Mouse (Mus musculus) gonadal fat pad, adult 2 months (tissue): ENCODE data around the gene Troap. TPM values are rescaled to one million over a fixed set of nuclear protein-coding genes. Genes with fewer than 3 reads are reported as not detected.

Experiments used
- DNase-seq: peaks from one replicate; pipeline ENCODE4 v3.0.0-alpha.2; 2012; ENCODE audit warnings: low read depth
- polyA plus RNA-seq: library from polyadenylated mRNA; depleted of rRNA; stranded (reverse); fragments of >200 nt; gene quantifications from 2 replicates; pipeline ENCODE4 v1.2.3, GENCODE M21; 2012

Troap gene
- polyA plus RNA-seq, 1 experiment, result 3.0 TPM

DNA sequence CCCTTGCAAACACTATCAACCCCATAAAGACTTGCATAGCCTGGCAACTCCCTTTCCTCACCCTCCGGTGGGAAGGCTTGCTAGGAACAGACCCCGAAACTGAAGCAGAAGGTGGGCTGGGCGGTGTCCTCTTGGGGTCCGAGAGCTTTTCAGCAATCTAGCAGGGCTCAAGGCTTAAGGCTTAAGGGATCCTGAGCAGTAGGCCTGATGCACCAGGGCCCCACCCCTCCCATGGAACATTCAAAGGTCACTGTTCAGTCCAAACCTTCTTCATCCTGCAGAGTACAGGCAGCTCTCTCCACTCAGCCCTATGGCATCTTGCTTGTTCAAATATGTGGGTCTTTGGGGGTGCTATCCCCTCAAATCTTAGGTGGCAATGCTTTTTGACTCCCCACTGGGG is 11.6 kb downstream of the Troap start:
- no peak for DNase-seq

DNA sequence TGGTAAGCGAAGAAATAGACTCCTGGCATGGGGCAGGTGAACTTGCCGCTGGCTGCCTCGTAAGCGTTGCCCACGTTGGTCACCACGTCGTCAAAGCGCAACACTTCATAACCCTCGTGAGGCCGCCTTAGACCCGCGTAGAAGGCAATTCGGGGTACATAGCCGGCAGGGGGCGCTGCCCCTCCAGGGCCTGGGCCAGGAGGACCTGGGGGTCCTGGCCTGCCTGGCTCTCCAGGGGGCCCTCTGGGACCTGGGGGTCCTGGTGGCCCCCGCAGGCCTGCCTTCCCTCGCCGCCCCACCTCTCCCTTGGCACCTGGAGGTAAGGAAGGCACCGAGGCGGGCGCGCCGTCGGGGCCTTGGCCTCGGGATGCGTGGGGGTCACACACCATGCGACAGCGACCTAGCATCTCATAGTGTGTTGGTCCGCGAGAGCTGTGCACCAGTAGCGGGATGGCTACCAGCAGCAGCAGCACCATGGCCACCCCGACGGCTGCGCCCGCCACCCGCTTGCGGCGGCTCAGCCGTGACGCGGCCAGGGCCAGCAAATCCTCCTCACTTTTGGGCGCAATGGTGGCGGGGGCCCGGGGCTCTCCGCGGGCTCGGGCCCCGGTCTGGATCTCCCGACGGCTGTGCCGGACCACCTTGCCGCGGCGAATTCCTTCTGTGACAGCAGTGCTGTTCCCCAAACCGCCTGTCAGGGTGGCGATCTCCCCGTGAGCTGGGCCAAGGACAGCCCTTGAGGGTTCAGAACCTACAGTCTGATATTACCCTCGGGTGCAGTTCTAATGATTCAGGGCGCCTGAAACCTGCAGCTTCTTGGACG is 13.1 kb downstream of the Troap start, which contains the start of gene C1ql4:
C1ql4 (minus strand) TSS at position 565 of the 823 bp plus-strand sequence.
- DNase-seq, result no peak

DNA sequence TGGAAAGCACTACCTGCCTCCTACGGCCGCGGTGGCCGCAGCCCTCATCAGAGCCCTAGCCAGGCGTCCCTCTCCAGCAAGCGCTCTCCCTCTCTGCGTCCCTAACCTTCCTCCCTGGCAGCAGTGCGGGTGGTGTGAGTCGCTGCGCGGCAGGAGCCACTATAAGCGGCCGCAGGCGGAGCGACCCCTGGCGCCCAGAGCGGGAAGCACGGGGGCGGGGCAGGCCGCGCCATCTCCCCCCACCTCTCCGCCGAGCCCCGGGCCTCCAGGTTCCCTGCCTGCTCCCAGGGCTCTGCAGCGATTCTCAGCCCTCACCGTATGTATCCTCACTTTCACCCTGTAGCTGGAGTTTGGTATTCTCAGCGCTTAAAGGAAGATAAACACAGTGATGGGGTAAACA is 13.9 kb downstream of the Troap start:
- DNase-seq, result no peak

DNA sequence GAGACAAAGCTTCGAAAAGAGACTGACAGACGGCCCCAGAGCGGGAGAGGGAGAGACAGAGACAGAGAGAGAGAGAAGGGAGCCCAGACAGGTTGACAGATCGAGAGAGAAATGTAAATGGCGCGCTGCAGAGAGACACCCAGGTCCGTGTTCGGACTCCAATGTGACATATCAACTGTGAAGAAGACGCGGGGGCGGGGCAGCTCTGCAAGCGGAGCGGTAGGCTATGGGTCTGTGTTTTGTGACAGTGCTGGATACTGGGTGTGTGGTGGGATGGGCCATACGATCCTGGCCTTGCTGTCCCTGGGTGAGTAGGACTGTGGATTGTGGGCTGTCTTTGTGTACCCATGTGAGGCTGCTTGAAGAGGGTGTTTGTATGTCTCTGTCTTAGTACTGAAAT is 14.7 kb downstream of the Troap start:
- DNase-seq, result no peak

DNA sequence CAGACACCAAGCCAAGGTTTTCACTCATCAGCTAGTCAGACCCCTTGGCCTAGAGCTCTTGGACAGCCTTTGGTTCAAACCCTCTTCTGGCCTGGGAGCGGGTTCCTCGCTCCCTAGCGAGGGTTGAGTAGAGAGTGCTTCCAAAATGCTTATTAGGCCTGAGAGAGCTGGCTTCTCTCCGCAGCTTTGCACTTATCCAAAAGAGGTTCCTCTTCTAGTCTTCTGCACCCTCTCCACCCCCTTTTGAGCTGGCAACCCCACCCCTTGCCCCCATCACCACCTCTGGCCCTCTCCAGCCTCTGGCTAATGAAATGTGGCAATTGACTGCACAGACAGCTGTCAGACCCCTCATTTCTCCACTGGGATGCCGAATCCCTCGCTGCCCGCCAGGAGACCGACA is 18.5 kb downstream of the Troap start, which contains the start of gene Dnajc22:
Dnajc22 (plus strand) TSS at position 301 of the 400 bp plus-strand sequence.
- no peak for DNase-seq

DNA sequence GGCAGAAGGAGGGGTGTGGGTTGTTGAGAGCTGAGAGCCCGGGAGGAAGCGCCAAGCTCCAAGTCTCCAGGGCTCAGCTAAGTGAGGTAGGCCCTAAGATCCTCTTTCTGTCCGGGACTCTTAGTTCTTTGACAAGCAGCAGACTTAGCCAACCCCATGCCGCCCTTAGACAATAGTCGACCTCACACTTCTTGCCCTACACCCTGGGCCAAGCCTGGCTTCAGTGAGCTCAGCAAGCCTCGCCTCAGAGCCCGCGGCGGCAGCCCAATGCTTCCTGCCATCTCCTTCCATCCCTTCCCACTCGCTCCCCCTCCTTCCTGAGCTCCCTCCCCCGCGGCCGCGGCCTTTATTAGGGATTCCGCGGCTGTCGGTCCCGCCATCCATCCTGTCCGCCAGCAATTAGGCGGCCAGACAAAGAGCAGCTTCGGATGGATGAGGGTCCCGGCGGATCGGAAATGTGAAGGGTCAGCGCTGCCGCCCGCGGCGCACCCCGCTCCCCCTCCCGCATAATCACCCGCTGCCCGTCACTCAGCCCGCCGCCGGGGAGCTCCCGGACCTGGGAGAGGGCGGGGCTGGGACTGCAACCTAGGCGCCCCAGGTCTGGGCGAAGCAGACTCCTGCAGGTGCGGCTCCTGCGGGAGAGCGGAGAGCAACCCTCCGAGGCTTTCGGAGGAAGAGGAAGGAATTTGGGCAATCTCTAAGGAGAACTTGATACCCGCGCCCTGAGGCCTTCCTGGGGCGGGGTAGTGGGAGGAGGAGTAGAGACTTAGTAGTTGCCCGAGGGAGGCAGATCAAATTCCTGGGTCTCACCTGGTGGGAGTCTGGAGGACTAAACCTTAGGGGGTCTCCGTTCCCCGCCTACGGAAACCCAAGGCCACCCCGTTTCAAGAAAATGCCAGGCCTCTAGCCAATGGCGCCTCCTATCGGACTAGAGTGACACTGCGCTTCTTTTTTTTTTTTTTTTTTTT is 19.2 kb downstream of the Troap start:
- DNase-seq, result no peak

DNA sequence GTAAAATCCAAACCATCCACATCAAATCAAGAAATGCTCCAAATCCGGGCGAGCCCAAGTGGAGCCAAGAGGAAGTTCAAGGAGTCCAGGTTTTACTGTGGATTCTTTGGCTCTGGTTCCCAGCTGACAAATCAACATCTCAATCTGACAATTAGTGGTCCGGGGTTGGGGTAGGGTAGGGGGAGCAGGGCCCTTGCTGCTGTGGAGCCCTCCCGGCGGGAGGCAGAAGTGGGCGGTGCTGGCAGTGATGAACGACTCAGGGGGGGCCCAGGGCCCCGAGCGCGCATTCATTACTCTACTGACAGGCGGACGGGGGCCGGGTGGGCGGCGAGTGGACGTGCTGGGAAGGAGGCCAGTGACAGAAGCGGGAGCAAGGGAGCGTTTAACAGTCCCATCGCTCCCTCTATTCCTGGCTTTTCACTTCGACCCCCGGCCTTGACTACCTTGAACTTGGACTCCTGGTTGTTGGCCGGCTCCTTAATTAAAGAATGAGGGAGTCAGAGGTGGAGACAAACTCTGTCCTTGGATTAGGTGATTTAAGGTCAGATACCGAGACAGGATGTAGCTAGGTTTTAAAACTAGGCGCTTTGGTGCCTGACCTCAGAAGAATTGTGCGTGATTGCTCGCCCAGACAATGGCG is 20.4 kb downstream of the Troap start:
- DNase-seq, result no peak

DNA sequence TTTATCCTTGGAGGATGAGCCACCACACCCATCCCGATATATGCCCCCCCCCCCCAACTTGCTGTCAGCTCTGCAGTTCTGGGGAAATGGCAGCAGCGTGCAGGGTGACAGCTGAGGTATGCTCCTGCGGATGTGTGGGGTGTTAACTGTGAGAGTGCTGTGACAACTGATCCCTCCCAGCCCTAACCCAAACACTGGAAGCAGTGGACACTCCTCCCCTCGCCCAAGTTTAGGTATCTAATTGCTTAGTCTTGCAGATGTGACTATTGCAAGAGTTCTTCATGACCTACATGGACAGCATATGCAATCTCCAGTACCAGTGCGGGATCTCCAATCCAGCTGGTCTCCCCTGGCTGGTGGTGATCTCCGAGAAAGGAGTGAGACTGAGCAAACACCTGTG is 21.0 kb downstream of the Troap start:
- no peak for DNase-seq

DNA sequence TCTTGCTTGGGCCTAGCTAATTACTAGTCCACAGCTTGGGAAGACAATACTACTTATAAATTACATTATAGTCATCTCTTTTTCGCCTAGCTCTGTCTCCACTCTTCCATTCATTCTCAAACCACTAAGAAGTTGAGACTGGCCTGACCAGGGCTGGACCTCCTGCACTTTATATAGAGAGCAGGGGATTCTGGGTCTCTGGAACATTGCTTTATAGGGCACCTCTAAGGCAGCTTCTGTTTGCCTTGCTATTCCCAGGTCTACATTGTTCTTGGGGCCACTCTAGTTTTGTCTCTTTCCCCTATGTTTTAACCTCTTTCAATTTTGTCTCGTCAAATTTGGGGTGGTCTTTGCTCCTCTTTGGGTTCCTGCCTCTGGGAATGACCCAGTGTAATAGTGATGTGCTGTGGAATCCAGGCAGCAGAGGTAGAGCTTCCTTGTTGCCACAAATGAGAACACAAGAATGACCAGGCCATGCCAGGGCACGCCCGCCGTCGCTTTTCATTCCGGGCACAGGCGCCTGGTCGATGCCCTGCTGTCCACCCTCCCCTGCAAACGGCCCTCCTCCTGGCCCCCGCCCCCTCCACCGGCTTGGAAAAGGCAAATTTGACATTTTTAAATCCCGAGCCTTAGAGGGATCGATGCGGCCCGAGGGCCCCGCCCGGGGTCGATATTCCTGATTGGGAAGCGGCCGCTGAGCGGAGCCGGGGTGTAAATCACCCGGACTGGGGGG is 21.9 kb downstream of the Troap start:
- DNase-seq, result no peak

DNA sequence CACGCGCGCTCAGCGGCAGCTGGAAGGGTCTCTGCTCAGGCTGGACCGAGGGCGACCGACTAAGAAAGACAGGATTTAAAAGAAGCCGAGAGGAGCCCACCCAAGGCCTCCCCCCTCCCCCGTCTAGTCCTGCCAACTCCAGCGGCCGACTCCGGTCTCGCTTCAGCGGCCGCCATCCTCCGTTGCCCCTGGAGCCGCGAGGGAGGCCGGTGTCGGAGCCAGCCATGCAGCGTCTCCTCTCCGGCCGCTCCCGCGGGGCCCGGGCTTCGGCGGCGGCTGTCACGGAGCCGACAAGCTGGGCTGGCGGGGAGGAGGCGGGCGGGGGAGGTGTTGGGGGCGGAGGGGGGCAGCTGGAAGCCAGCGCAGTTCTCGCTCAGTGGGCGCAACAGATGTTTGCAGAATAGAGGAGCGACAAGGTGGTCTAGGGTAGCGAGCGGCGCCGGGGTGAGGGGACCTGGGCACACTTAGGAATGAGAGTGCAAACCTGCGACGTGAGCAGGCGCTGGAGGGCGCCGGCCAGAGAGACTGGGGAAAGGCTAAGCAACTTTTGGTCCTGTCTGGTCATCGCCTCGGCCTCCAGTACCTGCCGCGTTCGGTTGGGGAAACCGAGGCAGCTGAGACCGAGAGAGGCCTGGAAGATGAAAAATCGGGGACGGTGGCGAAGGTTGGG is 22.6 kb downstream of the Troap start:
- no peak for DNase-seq

DNA sequence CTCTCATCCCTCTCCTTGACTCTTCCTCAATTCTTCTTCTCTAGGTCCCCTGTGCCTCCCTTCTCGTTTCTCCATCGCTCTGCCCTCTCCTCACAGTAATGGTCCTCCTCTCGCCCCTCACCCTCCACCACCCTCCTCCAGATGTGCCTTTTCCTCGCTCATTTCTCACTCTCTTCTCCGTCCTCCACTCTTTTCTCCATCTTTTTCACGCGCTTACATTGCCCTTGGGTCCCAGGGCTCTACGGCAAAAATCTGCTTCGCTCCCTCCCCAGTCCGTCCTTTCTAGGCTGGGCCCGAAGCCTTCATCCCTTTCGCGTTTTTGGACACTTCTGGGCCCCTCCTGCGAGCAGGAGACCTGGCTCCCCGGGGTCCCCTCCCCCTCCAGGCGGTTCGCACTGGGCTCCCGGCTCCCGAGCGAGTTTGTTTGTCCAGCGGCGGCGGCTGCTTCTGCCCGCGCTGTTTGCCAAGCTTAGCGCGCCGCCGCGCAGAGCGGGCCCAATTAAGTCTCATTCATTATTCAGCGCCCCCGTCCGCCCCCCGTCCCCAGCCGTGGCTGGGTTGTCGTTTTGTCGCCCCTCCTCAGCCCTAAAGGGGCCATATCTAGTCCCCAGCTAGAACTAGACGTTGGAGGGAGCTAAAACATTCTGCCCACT is 23.6 kb downstream of the Troap start:
- DNase-seq, result no peak

DNA sequence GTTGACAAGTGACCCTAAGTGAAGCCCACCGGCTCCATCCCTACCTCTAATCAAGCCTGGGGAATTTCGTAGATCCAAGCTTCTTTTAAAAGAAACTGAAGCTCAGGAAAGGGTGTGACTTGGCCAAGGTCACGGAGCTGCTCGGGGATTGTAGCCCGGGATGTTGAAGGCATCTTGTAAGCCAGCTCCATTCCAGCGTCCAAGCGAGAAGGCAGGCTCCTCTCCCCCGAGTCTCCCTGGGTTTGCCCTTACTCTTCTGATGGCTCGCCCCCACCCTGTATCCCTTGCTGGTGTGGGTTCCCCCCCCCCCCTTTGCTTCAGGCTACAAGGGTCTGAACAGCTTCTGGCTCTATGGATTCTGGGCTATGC is 24.1 kb downstream of the Troap start:
- no peak for DNase-seq

DNA sequence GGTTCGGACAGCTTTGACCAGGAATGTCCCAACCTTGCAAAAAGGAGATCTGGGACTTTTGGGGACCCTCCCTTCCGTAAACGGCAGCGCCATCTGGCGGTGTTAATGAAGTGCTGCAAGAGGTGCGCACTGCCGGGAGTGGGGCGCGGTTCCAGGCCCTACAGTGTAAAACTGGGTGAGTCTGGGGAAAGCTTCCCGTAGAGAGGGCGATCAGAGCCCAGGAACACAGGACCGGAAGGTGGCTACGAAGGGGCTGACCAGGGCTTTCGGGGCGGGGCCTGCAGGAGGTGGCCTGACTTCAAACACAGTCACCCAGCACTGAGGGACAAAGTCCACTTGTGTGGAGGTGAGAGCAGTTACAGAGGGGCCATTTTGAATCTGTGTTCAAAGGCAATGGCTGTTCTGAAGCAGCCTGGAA is 24.8 kb downstream of the Troap start:
- DNase-seq, result no peak

DNA sequence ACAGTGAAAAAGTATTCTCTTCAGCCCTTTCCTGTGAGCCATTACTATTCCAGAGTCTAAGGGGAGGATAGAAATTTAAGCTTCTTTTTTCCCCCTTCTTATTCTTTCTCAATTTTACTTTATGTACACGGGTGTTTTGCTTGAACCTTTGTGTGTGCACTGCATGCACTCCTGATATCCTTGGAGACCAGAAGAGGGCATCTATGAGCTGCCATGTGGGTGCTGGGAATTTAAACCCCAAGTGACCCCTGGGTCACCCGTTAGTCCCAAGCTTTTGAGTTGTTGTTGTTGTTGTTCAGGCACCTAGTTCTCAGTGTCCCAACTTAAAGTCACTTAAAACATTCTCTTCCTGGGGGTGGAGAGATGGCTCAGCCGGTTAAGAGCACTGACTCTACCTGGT is 25.6 kb downstream of the Troap start:
- DNase-seq, result no peak

DNA sequence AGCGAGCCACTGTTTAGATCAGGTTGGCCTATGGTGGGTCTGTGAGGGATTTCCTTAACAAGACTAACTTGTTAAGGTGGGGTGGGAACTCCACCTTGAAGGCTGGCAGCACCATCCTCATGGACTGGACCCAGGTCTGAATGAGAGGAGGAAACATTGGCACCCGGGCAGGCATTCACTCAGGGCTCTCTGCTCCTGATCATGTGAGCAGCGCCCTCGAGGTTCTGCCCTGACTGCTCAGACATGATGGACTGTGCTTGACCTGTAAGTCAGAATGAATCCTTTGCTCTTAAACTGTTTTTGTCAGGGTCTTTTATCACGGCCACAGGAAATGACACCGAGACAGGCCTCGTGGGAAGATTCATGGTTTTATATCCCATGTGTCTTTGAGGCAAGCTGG is 30.9 kb downstream of the Troap start:
- no peak for DNase-seq

DNA sequence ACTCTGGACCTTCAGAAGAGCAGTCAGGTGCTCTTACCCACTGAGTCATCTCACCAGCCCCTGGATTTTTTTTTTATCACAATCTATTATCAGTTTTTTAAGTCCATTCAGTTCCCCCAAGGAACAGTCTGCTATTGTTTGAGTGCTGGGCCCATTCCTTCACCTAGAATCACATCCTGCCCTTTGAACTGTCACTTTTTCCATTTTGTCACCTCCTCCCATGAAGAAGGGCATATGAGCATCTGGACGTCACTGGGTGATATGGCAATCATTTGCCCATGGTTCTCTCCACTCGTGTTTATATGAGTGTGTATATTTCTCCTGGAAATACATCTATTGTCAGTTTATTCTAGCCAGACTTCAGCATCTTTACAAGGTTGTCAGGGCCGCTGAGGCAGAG is 33.5 kb downstream of the Troap start:
- no peak for DNase-seq

DNA sequence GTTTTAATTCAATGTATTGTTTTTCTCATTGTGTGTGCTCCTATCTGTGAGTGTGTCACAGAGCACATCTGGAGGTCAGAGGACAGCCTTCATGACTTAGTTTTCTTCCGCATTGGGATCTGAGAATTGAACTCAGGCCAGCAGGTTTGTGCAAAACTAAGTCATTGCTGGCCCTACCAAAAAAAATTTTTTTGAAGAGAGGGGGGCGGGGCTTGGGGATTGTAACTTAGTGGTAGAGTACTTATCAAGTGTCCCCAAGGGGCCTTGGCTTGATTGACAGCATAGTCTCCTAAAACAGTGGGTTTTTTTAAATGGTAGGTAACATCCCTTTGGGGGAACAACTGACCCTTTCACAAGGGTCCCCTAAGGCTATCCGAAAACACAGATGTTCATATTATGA is 36.8 kb downstream of the Troap start:
- no peak for DNase-seq

DNA sequence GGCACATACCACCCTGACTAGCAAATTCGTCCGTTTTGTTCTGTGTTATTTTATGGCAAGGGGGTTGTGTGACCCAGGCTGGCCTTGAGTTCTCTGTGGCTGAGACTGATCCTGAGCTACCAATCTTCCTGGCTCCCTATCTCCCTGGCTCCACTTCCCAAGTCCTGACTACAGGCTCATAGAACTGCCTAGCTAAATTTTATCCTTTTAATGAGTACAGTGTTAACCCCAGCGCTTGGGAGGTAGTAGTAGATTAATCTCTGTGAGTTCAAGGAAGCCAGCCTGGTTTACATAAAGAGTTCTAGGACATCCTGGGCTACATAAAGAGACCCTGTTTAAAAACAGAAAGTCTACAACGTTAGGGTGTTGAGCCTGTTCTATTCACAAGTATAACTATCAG is 37.4 kb downstream of the Troap start:
- DNase-seq, result no peak

DNA sequence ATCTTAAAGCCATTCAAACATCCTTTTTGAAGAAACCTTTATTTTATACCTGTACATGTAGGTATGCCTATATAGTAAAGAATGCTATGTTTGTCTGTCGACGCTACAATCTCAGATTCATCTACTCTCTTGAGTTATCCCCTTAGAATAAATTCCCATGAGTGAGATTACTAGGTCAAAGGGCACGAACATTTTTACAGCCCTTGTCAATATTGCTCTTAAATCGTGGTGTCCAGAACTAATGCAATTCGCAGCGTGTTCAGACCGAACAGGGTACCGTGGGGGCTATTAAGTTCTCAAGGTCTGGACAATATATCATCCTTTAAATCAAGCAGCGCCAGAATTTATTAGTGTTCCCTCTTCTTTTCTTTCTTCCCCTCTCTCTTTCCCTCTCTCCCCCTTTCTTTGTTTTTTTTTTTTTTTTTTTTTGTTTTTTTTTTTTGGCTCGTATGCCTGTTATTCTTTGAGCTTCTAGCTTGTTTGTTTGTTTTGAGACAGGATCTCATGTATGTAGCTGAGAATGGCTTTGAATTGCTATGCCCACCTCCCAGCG is 38.5 kb downstream of the Troap start:
- no peak for DNase-seq

DNA sequence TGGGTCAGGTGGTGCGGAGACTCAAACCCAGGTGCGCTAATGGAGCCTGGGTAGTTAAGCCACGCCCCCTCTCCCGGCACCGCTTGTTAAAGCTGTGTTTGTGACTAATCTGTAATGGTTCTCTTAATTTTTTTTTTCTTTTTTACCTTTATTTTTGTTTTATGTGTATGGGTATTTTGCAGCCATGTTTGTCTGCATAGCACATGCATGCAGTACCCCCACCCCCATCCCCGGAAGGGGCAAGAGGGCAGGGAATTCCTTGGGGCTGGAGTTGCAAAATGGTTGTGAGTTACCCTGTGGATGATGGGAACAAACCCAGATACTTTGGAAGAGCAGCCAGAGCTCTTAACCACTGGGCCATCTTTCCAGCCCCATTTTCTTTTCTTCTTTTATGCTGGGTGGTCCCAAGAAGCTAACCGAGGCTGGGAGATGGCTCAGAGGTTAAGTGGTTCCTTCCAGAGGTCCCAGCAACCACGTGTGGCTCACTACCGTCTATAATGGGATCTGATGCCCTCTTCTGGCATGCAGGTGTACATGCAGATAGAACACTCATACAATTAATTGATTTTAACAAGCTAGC is 39.1 kb downstream of the Troap start:
- DNase-seq, result no peak
